Mouse (Mus musculus) B cell, adult 67 days (primary cell): ENCODE measurements around the gene Snrpb2. TPM values are rescaled to one million over a fixed set of nuclear protein-coding genes. Genes with fewer than 3 reads are reported as not detected.

Experiments
- total RNA-seq, 2 experiments: library from RNA; stranded (reverse); gene quantifications; 4 replicates each; pipeline ENCODE4 v1.2.4; 2023

Snrpb2 gene
- total RNA-seq, result 10 to 100 TPM; 57.5 to 61.3 TPM

GRCm38 (mm10) chr2:143062812-143063792, at the start of gene Snrpb2:
TSS of gene Snrpb2 (plus strand) at chr2:143063039.

DNA sequence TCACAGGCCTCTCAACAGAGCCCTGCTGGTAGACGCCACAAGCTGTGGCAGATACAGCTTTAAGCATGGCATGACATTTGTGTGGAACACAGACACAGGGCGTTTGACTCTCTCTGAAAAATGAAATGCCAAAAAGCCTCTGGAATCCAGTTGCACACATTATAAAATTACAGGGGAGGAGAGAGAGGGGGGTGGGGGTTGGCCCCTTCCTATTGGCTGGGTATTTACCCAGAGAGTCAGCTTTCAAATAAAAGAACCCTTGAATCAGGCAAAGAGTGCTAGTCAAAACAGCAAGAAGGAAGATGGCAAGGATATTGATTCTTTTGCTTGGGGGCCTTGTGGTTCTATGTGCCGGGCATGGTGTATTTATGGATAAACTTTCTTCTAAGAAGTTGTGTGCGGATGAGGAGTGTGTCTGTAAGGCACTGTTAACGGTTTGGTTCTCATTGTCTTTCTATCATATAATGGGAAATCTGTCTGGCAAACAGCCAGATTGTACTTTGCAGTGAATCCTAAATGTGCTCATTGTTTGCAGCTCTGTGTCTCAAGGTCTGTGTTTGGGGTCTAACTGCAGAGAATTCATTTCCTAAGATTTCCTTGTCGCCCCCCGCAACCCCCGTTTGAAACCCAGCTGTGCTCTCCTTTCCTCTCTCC, 15.5 kb downstream of the Snrpb2 start, which contains the start of gene Otor:
Gene Otor, plus strand, starts transcription at position 276 of the 654 bp plus-strand sequence.

Other genes starting within 250 kb of the Snrpb2 start
- 10 to 100 TPM; 25.1 to 25.9 TPM for gene Kif16b, start 161.5 kb upstream of the Snrpb2 start, total RNA-seq
- not detected for gene Otor, start 15.4 kb downstream of the Snrpb2 start, total RNA-seq